Mouse (Mus musculus) kidney, postnatal 0 days (tissue): ENCODE data around the gene Kcng3. TPM values are rescaled to one million over a fixed set of nuclear protein-coding genes. Genes with fewer than 3 reads are reported as not detected.
A peak's percentile ranks its signal among the peaks of the same experiment; 100 is the strongest.

Source experiments
- ATAC-seq: fragments of 200-750 bp; cut with Nextera tagmentation; replicated peaks from 2 replicates; pipeline ENCODE4 v1.8.0; 2017; ENCODE audit warnings: low read depth, moderate number of reproducible peaks, moderate TSS enrichment, moderate library complexity; ENCODE audit not compliant: low FRiP score
- DNase-seq: peaks from one replicate; pipeline ENCODE4 v3.0.0-alpha.2; 2016; ENCODE audit warnings: low spot score
- H3K27ac ChIP-seq: fragments of 300-500 bp; sonication (generic); 2 replicates; pipeline ENCODE4 v1.5.1; 2014; ENCODE audit warnings: mild to moderate bottlenecking
- H3K27me3 ChIP-seq: fragments of 300-500 bp; sonication (generic); 2 replicates; pipeline ENCODE4 v1.6.1; 2014; ENCODE audit warnings: low read length, mixed read lengths; ENCODE audit not compliant: insufficient read depth
- H3K36me3 ChIP-seq: fragments of 300-500 bp; sonication (generic); 2 replicates; pipeline ENCODE4 v1.6.1; 2014; ENCODE audit warnings: low read length, mixed read lengths; ENCODE audit not compliant: insufficient read depth
- H3K4me1 ChIP-seq: fragments of 300-500 bp; sonication (generic); replicated peaks from 2 replicates; pipeline ENCODE4 v1.6.1; 2014; ENCODE audit warnings: antibody characterized with exemption, low read length, mixed read lengths; ENCODE audit not compliant: insufficient read depth
- H3K4me2 ChIP-seq: fragments of 300-500 bp; sonication (generic); 2 replicates; pipeline ENCODE4 v1.6.1; 2014; ENCODE audit warnings: mild to moderate bottlenecking, low read length, moderate library complexity, mixed read lengths
- H3K4me3 ChIP-seq: fragments of 300-500 bp; sonication (generic); replicated peaks from 2 replicates; pipeline ENCODE4 v1.5.1; 2014; ENCODE audit warnings: low read depth, low read length
- H3K9ac ChIP-seq: fragments of 300-500 bp; sonication (generic); 2 replicates; pipeline ENCODE4 v1.6.1; 2014; ENCODE audit warnings: low read depth, low read length
- H3K9me3 ChIP-seq: fragments of 300-500 bp; sonication (generic); replicated peaks from 2 replicates; pipeline ENCODE4 v1.6.1; 2016; ENCODE audit warnings: low read length, inconsistent platforms, mixed read lengths
- CTCF ChIP-seq: IDR thresholded peaks from 2 replicates; pipeline ENCODE4 v1.5.1; 2016; ENCODE audit warnings: antibody characterized with exemption, low read depth, mild to moderate bottlenecking, moderate library complexity
- WGBS: fragments of 180-500 bp; shearing (Covaris S2); extraction: QIAGEN DNeasy Blood & Tissue Kit; methylation state at CpG from one replicate; pipeline ENCODE4 v1.1.7; 2014; 5-methylcytosine and 5-hydroxymethylcytosine counted together
- polyA plus RNA-seq: library from polyadenylated mRNA; unstranded; fragments of >200 nt; fragmentation: Nextera tagmentation; extraction: Ambion mirVana; gene quantifications from 2 replicates; pipeline ENCODE4 v1.2.1, GENCODE M21; 2015

Gene Kcng3
- polyA plus RNA-seq, 1 experiment from 2014 or later = 0.08 TPM

DNA sequence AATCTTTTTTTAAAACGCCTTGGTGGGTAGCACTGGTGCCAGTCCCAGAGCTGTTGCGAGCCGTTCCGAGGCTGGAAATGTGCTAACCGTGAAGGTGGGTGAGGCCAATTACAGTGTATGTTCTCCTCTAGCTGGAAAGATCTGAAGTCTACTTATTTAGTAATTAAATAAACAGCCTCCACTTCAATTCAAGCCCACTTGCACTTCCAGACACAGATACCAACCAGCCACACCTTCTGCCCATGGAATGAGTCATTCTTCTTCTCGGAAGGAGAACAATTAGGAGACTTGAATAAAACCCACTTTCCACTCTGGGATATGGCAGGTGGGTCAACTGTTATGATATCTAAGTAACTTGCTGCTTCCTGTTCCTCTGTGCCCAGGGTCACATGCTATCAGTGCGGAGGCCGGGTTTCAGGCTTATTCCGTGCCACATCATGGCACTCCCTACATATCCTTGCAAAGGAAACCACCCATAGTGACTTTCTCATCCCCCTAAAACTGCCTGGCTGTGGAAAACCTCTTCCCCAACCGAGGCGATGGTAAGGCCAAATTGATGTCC, 54.8 kb downstream of the Kcng3 start:
- DNase-seq (no peak), ATAC-seq (no peak)
- Histone ChIP-seq H3K36me3 (no peaks in the 10 kb centered on the region), H3K4me2 (no peak overlapping the region), H3K4me1 (no peaks in the 10 kb centered on the region), H3K27ac (no peak overlapping the region), H3K4me3 (no peak overlapping the region), H3K9ac (no peak overlapping the region), H3K9me3 (no peaks in the 10 kb centered on the region), H3K27me3 (no peaks in the 10 kb centered on the region)
- 89% methylated on average over 11 of the region's 11 CpGs for WGBS
- no peak for TF ChIP-seq CTCF

GRCm38 (mm10) chr17:83574615-83575014, 57.1 kb downstream of the Kcng3 start:
- Histone ChIP-seq H3K27ac (no peak overlapping the region), H3K9ac (no peak overlapping the region), H3K27me3 (no peaks in the 10 kb centered on the region), H3K4me2 (no peak overlapping the region), H3K4me1 (no peaks in the 10 kb centered on the region), H3K9me3 (no peaks in the 10 kb centered on the region), H3K4me3 (no peak overlapping the region), H3K36me3 (no peaks in the 10 kb centered on the region)
- ATAC-seq (no peak), DNase-seq (no peak)
- TF ChIP-seq CTCF = no peak
- 87% methylated on average over 8 of the region's 8 CpGs for WGBS

- Histone ChIP-seq H3K9me3 (no peaks in the 10 kb centered on the region), H3K36me3 (no peaks in the 10 kb centered on the region), H3K4me1 (no peaks in the 10 kb centered on the region), H3K9ac (no peak overlapping the region), H3K4me2 (no peak overlapping the region), H3K4me3 (no peak overlapping the region), H3K27me3 (no peaks in the 10 kb centered on the region), H3K27ac (no peak overlapping the region)
- no peak for DNase-seq
- no peak for ATAC-seq
- TF ChIP-seq CTCF = no peak
- WGBS = 67% methylated on average over 6 of the region's 6 CpGs
Observed at GRCm38 (mm10) chr17:83573128-83573527, 58.6 kb downstream of the Kcng3 start.

DNA sequence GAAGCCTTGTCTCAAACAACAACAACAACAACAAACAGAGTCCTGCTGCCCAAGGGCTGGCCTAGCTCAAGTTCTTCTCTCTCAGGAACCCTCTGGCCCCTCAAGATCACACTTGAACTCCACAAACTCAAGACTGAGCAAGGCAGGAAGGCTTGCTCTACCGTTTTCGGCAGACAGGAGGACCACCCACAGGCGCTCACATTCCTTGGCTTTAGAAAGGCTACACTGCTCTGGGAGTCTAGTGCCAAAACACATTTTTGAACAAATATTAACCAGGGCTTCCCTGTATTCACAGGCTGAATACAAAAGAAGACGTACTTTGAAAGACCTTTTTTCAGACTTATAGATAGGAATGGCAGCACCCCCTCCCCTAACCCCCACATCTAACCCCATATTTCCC, 59.3 kb downstream of the Kcng3 start:
- no peaks in the 10 kb centered on the region for H3K4me1 ChIP-seq
- peak; percentile 73 for DNase-seq
- peak; percentile 40; the same call in 1 of the 2 replicates for TF ChIP-seq CTCF
- H3K9ac ChIP-seq = no peak overlapping the region
- H3K27ac ChIP-seq = no peak overlapping the region
- no peaks in the 10 kb centered on the region for H3K9me3 ChIP-seq
- ATAC-seq = no peak; the same call in 1 of the 2 replicates
- H3K4me3 ChIP-seq = no peak overlapping the region
- H3K4me2 ChIP-seq = no peak overlapping the region
- WGBS = 29% methylated on average over 4 of the region's 4 CpGs
- no peaks in the 10 kb centered on the region for H3K27me3 ChIP-seq
- H3K36me3 ChIP-seq = no peaks in the 10 kb centered on the region

DNA sequence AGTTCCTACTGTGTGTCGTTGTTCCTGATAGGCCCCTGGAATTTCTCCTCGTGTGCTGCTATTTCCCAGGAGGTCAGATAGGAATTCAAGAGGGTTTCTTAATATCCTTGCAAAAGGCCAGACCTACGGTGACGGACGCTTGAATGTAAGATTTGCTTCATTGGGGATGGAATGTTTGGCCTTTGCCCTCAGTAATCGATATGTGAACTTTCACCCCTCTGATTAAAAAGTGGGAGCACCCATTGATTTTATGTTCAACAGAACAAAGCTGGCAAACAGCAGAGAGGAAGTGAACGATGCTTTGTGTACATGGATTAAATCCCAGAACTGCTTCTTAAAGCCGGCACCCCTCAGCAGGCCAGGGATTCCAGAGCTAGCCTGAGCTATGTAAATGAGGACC, 64.3 kb downstream of the Kcng3 start:
- DNase-seq (no peak), ATAC-seq (no peak)
- Histone ChIP-seq H3K27me3 (no peaks in the 10 kb centered on the region), H3K4me2 (no peak overlapping the region), H3K4me1 (no peaks in the 10 kb centered on the region), H3K36me3 (no peaks in the 10 kb centered on the region), H3K9me3 (no peaks in the 10 kb centered on the region), H3K9ac (no peak overlapping the region), H3K27ac (no peak overlapping the region), H3K4me3 (no peak overlapping the region)
- TF ChIP-seq CTCF = no peak
- 62% methylated on average over 8 of the region's 8 CpGs for WGBS

- H3K4me1 ChIP-seq = no peaks in the 10 kb centered on the region
- H3K27ac ChIP-seq = no peak overlapping the region
- ATAC-seq (no peak), DNase-seq (no peak)
- no peaks in the 10 kb centered on the region for H3K9me3 ChIP-seq
- TF ChIP-seq CTCF = no peak
- H3K36me3 ChIP-seq = no peaks in the 10 kb centered on the region
- no peaks in the 10 kb centered on the region for H3K27me3 ChIP-seq
- H3K9ac ChIP-seq = no peak overlapping the region
- H3K4me3 ChIP-seq = no peak overlapping the region
- no peak overlapping the region for H3K4me2 ChIP-seq
- WGBS = 80% methylated on average over 4 of the region's 4 CpGs
Observed at GRCm38 (mm10) chr17:83565506-83565905, 66.2 kb downstream of the Kcng3 start.
